Mouse (Mus musculus) layer of hippocampus, adult 18-20 months (tissue): ENCODE measurements around the gene Tmem37. TPM values are rescaled to one million over a fixed set of nuclear protein-coding genes. Genes with fewer than 3 reads are reported as not detected.

Source experiments
- DNase-seq, 2 experiments: peaks; one replicate each; pipeline ENCODE4 v3.0.0; 2022; ENCODE audit warnings: low spot score in 2 of 2
- total RNA-seq, 2 experiments: library from RNA; stranded (reverse); gene quantifications; 2 replicates each; pipeline ENCODE4 v1.2.3; 2021

Tmem37 gene
- total RNA-seq, 2 experiments from 2014 or later: 1.2 to 1.5 TPM

GRCm38 (mm10) chr1:120019428-120019827 lies 54.4 kb downstream of the Tmem37 start:
- DNase-seq: no peak

GRCm38 (mm10) chr1:120018900-120019299 lies 55.0 kb downstream of the Tmem37 start:
- no peak for DNase-seq

Other genes starting within 250 kb of the Tmem37 start
- 10 to 100 TPM; 56.9 to 61.0 TPM for gene Ptpn4, start 236.5 kb downstream of the Tmem37 start, total RNA-seq
- 1 to 10 TPM; 7.9 to 8.0 TPM for gene Tmem177, start 160.9 kb downstream of the Tmem37 start, total RNA-seq
- under 1 TPM; 0.38 to 0.94 TPM for gene Cfap221, start 76.8 kb downstream of the Tmem37 start, total RNA-seq
- gene Sctr, start 67.2 kb downstream of the Tmem37 start, total RNA-seq: 1 to 10 TPM in 1 of 2 experiments, under 1 TPM in 1; 0.81 to 1.0 TPM
- 100 to 1,000 TPM; 351 to 386 TPM for gene Dbi, start 47.0 kb upstream of the Tmem37 start, total RNA-seq
- 1 to 10 TPM; 6.7 to 7.8 TPM for gene 3110009E18Rik, start 47.1 kb upstream of the Tmem37 start, total RNA-seq
- 1 to 10 TPM; 5.4 to 6.3 TPM for gene Steap3, start 198.6 kb upstream of the Tmem37 start, total RNA-seq